In genomic region chr2:144634729-144635128, GRCm38 (mm10) we compare ENCODE assay signal across 25 mouse cellular contexts. TPM values are rescaled to one million over a fixed set of nuclear protein-coding genes. Genes with fewer than 3 reads are reported as not detected.
DNase-seq lines count a peak whose midpoint lies in the region; ATAC-seq and TF ChIP-seq lines count a peak whose summit lies in the region.
"Had no signal": no experiment of that assay in that cellular context is flagged by ENCODE, and none has a peak within 500 bp of the region (broad histone marks: within the 10 kb centered on the region; RNA-seq: fewer than 3 reads in every experiment).

No protein-coding gene starts in this region.

- TF ChIP-seq CTCF in layer of hippocampus, adult 2 months (conservative IDR thresholded peaks at IDR 0.05): no peak
- TF ChIP-seq CTCF in brain, embryonic 14.5 days (IDR thresholded peaks at IDR 0.05; ENCODE audit: borderline replicate concordance, extremely low read depth, insufficient read depth, insufficient read length): no peak
- no peak for TF ChIP-seq CTCF in hindbrain, postnatal 0 days (IDR thresholded peaks at IDR 0.05; ENCODE audit: low read depth)
- no peak for TF ChIP-seq CTCF in lung, postnatal 0 days (IDR thresholded peaks at IDR 0.05)

- H3K9me3 ChIP-seq in hindbrain, embryonic 13.5 days: no peaks in the 10 kb centered on the region
- no peaks in the 10 kb centered on the region for H3K9me3 ChIP-seq in hindbrain, embryonic 16.5 days (ENCODE audit: control insufficient read depth, low read length)
- H3K9me3 ChIP-seq in hindbrain, postnatal 0 days (ENCODE audit: low read length): no peaks in the 10 kb centered on the region
- H3K9me3 ChIP-seq in lung, postnatal 0 days (ENCODE audit: low read length): no peaks in the 10 kb centered on the region
- H3K9me3 ChIP-seq: limb, embryonic 10.5 days; limb, embryonic 15.5 days; liver, embryonic 13.5 days had no signal

- no peak overlapping the region for H3K9ac ChIP-seq in hindbrain, embryonic 13.5 days
- H3K9ac ChIP-seq in hindbrain, embryonic 16.5 days (ENCODE audit: low read depth, low read length): no peak overlapping the region
- no peak overlapping the region for H3K9ac ChIP-seq in hindbrain, postnatal 0 days (replicated peaks; ENCODE audit: low read length)
- H3K9ac ChIP-seq in lung, postnatal 0 days (replicated peaks; ENCODE audit: low read depth): no peak overlapping the region
- H3K9ac ChIP-seq: heart, embryonic 13.5 days; limb, embryonic 15.5 days; liver, embryonic 13.5 days; lung, embryonic 14.5 days had no signal

- WGBS in hindbrain, embryonic 13.5 days: 60% methylated on average over 2 of the region's 2 CpGs
- WGBS in hindbrain, embryonic 16.5 days: 61% methylated on average over 2 of the region's 2 CpGs
- 65% methylated on average over 2 of the region's 2 CpGs for WGBS in hindbrain, postnatal 0 days
- 74% methylated on average over 2 of the region's 2 CpGs for WGBS in lung, postnatal 0 days

- no peak overlapping the region for H3K4me3 ChIP-seq in hindbrain, embryonic 13.5 days
- H3K4me3 ChIP-seq in hindbrain, embryonic 16.5 days (ENCODE audit: low read length): no peak overlapping the region
- H3K4me3 ChIP-seq in layer of hippocampus, adult 2 months: no peak overlapping the region
- no peak overlapping the region for H3K4me3 ChIP-seq in hindbrain, postnatal 0 days (ENCODE audit: low read length)
- H3K4me3 ChIP-seq in lung, postnatal 0 days (ENCODE audit: low read depth, low read length): no peak overlapping the region
- H3K4me3 ChIP-seq: erythroblast, embryonic 14.5 days; gastrocnemius, adult 2 months; heart, embryonic 13.5 days; limb, embryonic 10.5 days; limb, embryonic 15.5 days; liver, embryonic 13.5 days had no signal

- H3K4me2 ChIP-seq in hindbrain, embryonic 13.5 days: no peak overlapping the region
- no peak overlapping the region for H3K4me2 ChIP-seq in hindbrain, embryonic 16.5 days (ENCODE audit: low read length)
- H3K4me2 ChIP-seq in hindbrain, postnatal 0 days (ENCODE audit: low read depth, low read length): no peak overlapping the region
- H3K4me2 ChIP-seq in lung, postnatal 0 days (replicated peaks; ENCODE audit: low read depth, low read length): no peak overlapping the region
- H3K4me2 ChIP-seq: heart, embryonic 13.5 days; limb, embryonic 15.5 days; liver, embryonic 13.5 days; lung, embryonic 14.5 days; midbrain, embryonic 11.5 days had no signal

- H3K4me1 ChIP-seq in hindbrain, embryonic 13.5 days (replicated peaks): 0 out of 2 replicates have a peak, but pooled peaks cover 5% of the 10 kb centered on the region
- H3K4me1 ChIP-seq in hindbrain, embryonic 16.5 days (ENCODE audit: control insufficient read depth, insufficient read depth, low read depth, low read length): no peaks in the 10 kb centered on the region; the same call in 1 of the 2 replicates
- H3K4me1 ChIP-seq in hindbrain, postnatal 0 days (ENCODE audit: insufficient read depth, low read length): no peaks in the 10 kb centered on the region
- no peaks in the 10 kb centered on the region for H3K4me1 ChIP-seq in lung, postnatal 0 days (ENCODE audit: insufficient read depth, low read depth, low read length)
- H3K4me1 ChIP-seq: heart, embryonic 13.5 days; limb, embryonic 10.5 days; liver, embryonic 13.5 days had no signal

- no peak for TF ChIP-seq POLR2A in brain, embryonic 14.5 days (IDR thresholded peaks at IDR 0.05; ENCODE audit: borderline replicate concordance, extremely low read depth, insufficient read depth, insufficient read length, poor library complexity, severe bottlenecking)

- no peaks in the 10 kb centered on the region for H3K27me3 ChIP-seq in hindbrain, embryonic 13.5 days
- no peaks in the 10 kb centered on the region for H3K27me3 ChIP-seq in hindbrain, embryonic 16.5 days (replicated peaks; ENCODE audit: control insufficient read depth, insufficient read depth, low read length)
- no peaks in the 10 kb centered on the region for H3K27me3 ChIP-seq in hindbrain, postnatal 0 days (ENCODE audit: insufficient read depth, low read length)
- H3K27me3 ChIP-seq in lung, postnatal 0 days (replicated peaks; ENCODE audit: insufficient read depth, low read length): no peaks in the 10 kb centered on the region
- H3K27me3 ChIP-seq: heart, embryonic 13.5 days; limb, embryonic 15.5 days; liver, embryonic 13.5 days had no signal

- no peak for DNase-seq in layer of hippocampus, adult 2 months (ENCODE audit: low spot score in 2 of 2)
- no peak for DNase-seq in layer of hippocampus, postnatal 36 days
- DNase-seq in brain, embryonic 14.5 days (ENCODE audit: low read depth): peak; percentile 49
- peak; percentile 27 for DNase-seq in hindbrain, postnatal 0 days (ENCODE audit: low spot score)
- no peak for DNase-seq in right cerebral cortex, adult 2 months (ENCODE audit: low spot score in 2 of 2)
- DNase-seq in lung, postnatal 0 days (ENCODE audit: low spot score): no peak
- DNase-seq: adrenal gland, postnatal 25 days; B cell, adult 2 months; cerebellum, adult 2 months; cerebellum, postnatal 14 days; gastrocnemius, adult 2 months; gastrocnemius, postnatal 36 days; heart, postnatal 10 days; liver, embryonic 13.5 days; lung, embryonic 14.5 days; right cerebral cortex, postnatal 14 days; thymus, postnatal 14 days had no signal

- ATAC-seq in hindbrain, embryonic 13.5 days (ENCODE audit: low FRiP score): no peak
- no peak for ATAC-seq in hindbrain, embryonic 16.5 days
- ATAC-seq in hindbrain, postnatal 0 days: no peak
- no peak for ATAC-seq in lung, postnatal 0 days
- ATAC-seq: intestine, postnatal 0 days had no signal

- peak overlapping the region; percentile 62 for H3K27ac ChIP-seq in hindbrain, embryonic 13.5 days
- no peak overlapping the region for H3K27ac ChIP-seq in hindbrain, embryonic 16.5 days (ENCODE audit: low read depth, low read length)
- peak overlapping the region; percentile 46 for H3K27ac ChIP-seq in layer of hippocampus, adult 2 months
- H3K27ac ChIP-seq in hindbrain, postnatal 0 days: no peak overlapping the region
- no peak overlapping the region for H3K27ac ChIP-seq in lung, postnatal 0 days (ENCODE audit: low read length)
- H3K27ac ChIP-seq: heart, embryonic 13.5 days; limb, embryonic 10.5 days; limb, embryonic 15.5 days; liver, embryonic 13.5 days had no signal

- no peak for TF ChIP-seq EP300 in lung, postnatal 0 days (IDR thresholded peaks at IDR 0.05)

- H3K36me3 ChIP-seq in hindbrain, embryonic 13.5 days: peaks cover 6% of the 10 kb centered on the region; the same call in 1 of the 2 replicates
- H3K36me3 ChIP-seq in hindbrain, embryonic 16.5 days (ENCODE audit: control insufficient read depth, insufficient read depth, low read length): peaks cover 3% of the 10 kb centered on the region; the same call in 1 of the 2 replicates
- H3K36me3 ChIP-seq in hindbrain, postnatal 0 days (ENCODE audit: insufficient read depth, low read length): no peaks in the 10 kb centered on the region
- H3K36me3 ChIP-seq in lung, postnatal 0 days (ENCODE audit: insufficient read depth, low read length): no peaks in the 10 kb centered on the region
- H3K36me3 ChIP-seq: limb, embryonic 10.5 days; liver, embryonic 13.5 days had no signal

RNA-seq across cellular contexts. Expression of gene Dtd1, which starts 35.0 kb away (rescaled TPM):
- 85.8 and 88.9 TPM in 2 replicates for polyA plus RNA-seq in hindbrain, embryonic 13.5 days (2015; fragmentation: Nextera tagmentation; extraction: Ambion mirVana)
- polyA plus RNA-seq in hindbrain, embryonic 16.5 days (2015; fragmentation: Nextera tagmentation; extraction: Ambion mirVana): 137 and 144 TPM in 2 replicates
- total RNA-seq in layer of hippocampus, adult 2 months (2021): 10 to 100 TPM; 69.9 to 75.4 TPM
- total RNA-seq in layer of hippocampus, postnatal 36 days (2021): 10 to 100 TPM; 63.7 to 66.2 TPM
- 39.0 and 49.0 TPM in 2 replicates for polyA plus RNA-seq in brain, embryonic 14.5 days (2012; rRNA removed)
- 63.4 and 68.5 TPM in 2 replicates for total RNA-seq in hindbrain, postnatal 0 days (2014; rRNA removed)
- polyA plus RNA-seq in hindbrain, postnatal 0 days (2015; fragmentation: Nextera tagmentation; extraction: Ambion mirVana): 172 and 173 TPM in 2 replicates
- 29.3 and 31.4 TPM in 2 replicates for polyA plus RNA-seq in lung, postnatal 0 days (2015; fragmentation: Nextera tagmentation; extraction: Ambion mirVana)

RNA-seq across cellular contexts. Expression of gene Smim26, which starts 40.9 kb away (rescaled TPM):
- polyA plus RNA-seq in hindbrain, embryonic 13.5 days (2015; fragmentation: Nextera tagmentation; extraction: Ambion mirVana): 63.3 and 67.3 TPM in 2 replicates
- 59.8 and 63.3 TPM in 2 replicates for polyA plus RNA-seq in hindbrain, embryonic 16.5 days (2015; fragmentation: Nextera tagmentation; extraction: Ambion mirVana)
- total RNA-seq in layer of hippocampus, adult 2 months (2021): 10 to 100 TPM; 57.2 to 62.7 TPM
- 10 to 100 TPM; 57.4 to 63.4 TPM for total RNA-seq in layer of hippocampus, postnatal 36 days (2021)
- 35.9 and 37.9 TPM in 2 replicates for polyA plus RNA-seq in brain, embryonic 14.5 days (2012; rRNA removed)
- 18.9 and 21.7 TPM in 2 replicates for total RNA-seq in hindbrain, postnatal 0 days (2014; rRNA removed)
- 72.7 and 75.9 TPM in 2 replicates for polyA plus RNA-seq in hindbrain, postnatal 0 days (2015; fragmentation: Nextera tagmentation; extraction: Ambion mirVana)
- polyA plus RNA-seq in lung, postnatal 0 days (2015; fragmentation: Nextera tagmentation; extraction: Ambion mirVana): 38.6 and 41.7 TPM in 2 replicates
- polyA plus RNA-seq: erythroblast, embryonic 14.5 days had no signal

Comparison
In these comparisons a context has a peak if more than half of its experiments do, and no peak if none do; other contexts are left out.
1. H3K27ac ChIP-seq: peak in hindbrain, embryonic 13.5 days (single experiment) and layer of hippocampus, adult 2 months (single experiment); none in hindbrain, embryonic 16.5 days (single experiment), hindbrain, postnatal 0 days (single experiment) and lung, postnatal 0 days (single experiment).
2. DNase-seq: peak in brain, embryonic 14.5 days (single experiment) and hindbrain, postnatal 0 days (single experiment); none in layer of hippocampus, adult 2 months (0 of 2), layer of hippocampus, postnatal 36 days (0 of 2), right cerebral cortex, adult 2 months (0 of 2) and lung, postnatal 0 days (single experiment).